Comparison of ENCODE assay signal across 24 mouse cellular contexts in the genomic region with DNA sequence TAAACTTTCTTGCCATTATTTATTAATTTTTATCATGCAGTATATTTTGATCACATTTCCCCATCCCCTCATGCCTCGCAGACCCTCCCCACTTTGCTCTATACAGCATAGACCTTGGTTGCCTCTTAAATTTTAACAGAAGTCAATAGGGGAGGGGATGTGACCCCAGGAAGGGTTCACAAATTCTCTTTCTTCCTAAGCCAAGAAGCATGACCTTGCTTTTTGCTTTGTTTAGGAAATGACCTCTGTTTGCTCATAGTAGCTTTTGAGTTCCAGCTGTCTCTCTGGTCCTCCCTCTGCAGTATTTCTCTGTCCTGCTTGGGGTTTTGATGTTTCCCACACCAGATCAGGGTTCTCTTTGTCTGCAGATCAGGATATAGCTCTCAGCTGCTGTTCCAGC. TPM values are rescaled to one million over a fixed set of nuclear protein-coding genes. Genes with fewer than 3 reads are reported as not detected.
DNase-seq lines count a peak whose midpoint lies in the region; ATAC-seq and TF ChIP-seq lines count a peak whose summit lies in the region.
"Had no signal": no experiment of that assay in that cellular context is flagged by ENCODE, and none has a peak within 500 bp of the region (broad histone marks: within the 10 kb centered on the region; RNA-seq: fewer than 3 reads in every experiment).

No protein-coding gene starts in this region.

- peak overlapping the region; percentile 70; the same call in 1 of the 2 replicates for H3K27ac ChIP-seq in liver, adult 2 months (replicated peaks; ENCODE audit: insufficient read depth, low read depth, low read length)
- no peak overlapping the region for H3K27ac ChIP-seq in liver, embryonic 13.5 days
- H3K27ac ChIP-seq in liver, postnatal 0 days (ENCODE audit: low read depth): no peak overlapping the region
- H3K27ac ChIP-seq in midbrain, embryonic 14.5 days (replicated peaks; ENCODE audit: low read depth, low read length): no peak overlapping the region
- H3K27ac ChIP-seq: embryonic facial prominence, embryonic 10.5 days; embryonic facial prominence, embryonic 12.5 days; forebrain, embryonic 13.5 days; forebrain, embryonic 15.5 days had no signal

- no peaks in the 10 kb centered on the region for H3K27me3 ChIP-seq in liver, adult 2 months (ENCODE audit: control insufficient read depth, insufficient read depth, low read length)
- no peaks in the 10 kb centered on the region for H3K27me3 ChIP-seq in liver, embryonic 13.5 days
- H3K27me3 ChIP-seq in liver, postnatal 0 days (ENCODE audit: insufficient read depth, low read length): no peaks in the 10 kb centered on the region
- H3K27me3 ChIP-seq in midbrain, embryonic 14.5 days (ENCODE audit: control insufficient read depth, insufficient read depth, low read length): no peaks in the 10 kb centered on the region
- H3K27me3 ChIP-seq: embryonic facial prominence, embryonic 12.5 days; forebrain, embryonic 13.5 days; forebrain, embryonic 15.5 days had no signal

- ATAC-seq in liver, embryonic 13.5 days (ENCODE audit: low read depth): 0 out of 2 replicates have a peak, but pooled peaks have one; percentile 29
- ATAC-seq in liver, postnatal 0 days: peak; percentile 50
- no peak for ATAC-seq in midbrain, embryonic 14.5 days (ENCODE audit: low FRiP score, low TSS enrichment)
- ATAC-seq: forebrain, embryonic 13.5 days; forebrain, embryonic 15.5 days had no signal

- H3K9me3 ChIP-seq in liver, embryonic 13.5 days (replicated peaks): no peaks in the 10 kb centered on the region
- no peaks in the 10 kb centered on the region for H3K9me3 ChIP-seq in liver, postnatal 0 days (ENCODE audit: low read length)
- H3K9me3 ChIP-seq in midbrain, embryonic 14.5 days (ENCODE audit: control insufficient read depth, low read length): no peaks in the 10 kb centered on the region
- H3K9me3 ChIP-seq: embryonic facial prominence, embryonic 10.5 days; embryonic facial prominence, embryonic 12.5 days; forebrain, embryonic 13.5 days; forebrain, embryonic 15.5 days had no signal

- TF ChIP-seq EP300 in liver, postnatal 0 days (IDR thresholded peaks at IDR 0.05; ENCODE audit: low read depth): no peak

- TF ChIP-seq POLR2A in liver, adult 2 months (IDR thresholded peaks at IDR 0.05; ENCODE audit: extremely low read depth, insufficient read depth, low read length): no peak

- H3K4me1 ChIP-seq in liver, adult 2 months (ENCODE audit: control insufficient read depth, insufficient read depth, low read length): peaks cover 31% of the 10 kb centered on the region
- H3K4me1 ChIP-seq in liver, embryonic 13.5 days (replicated peaks): no peaks in the 10 kb centered on the region
- H3K4me1 ChIP-seq in liver, postnatal 0 days (ENCODE audit: insufficient read depth): 0 out of 2 replicates have a peak, but pooled peaks cover 4% of the 10 kb centered on the region
- H3K4me1 ChIP-seq in midbrain, embryonic 14.5 days (ENCODE audit: control insufficient read depth, insufficient read depth, low read length): no peaks in the 10 kb centered on the region
- H3K4me1 ChIP-seq: embryonic facial prominence, embryonic 10.5 days; embryonic facial prominence, embryonic 12.5 days; forebrain, embryonic 13.5 days; forebrain, embryonic 15.5 days had no signal

- 18% methylated on average over 1 of the region's 1 CpGs for WGBS in liver, adult 2 months
- 26% methylated on average over 1 of the region's 1 CpGs for WGBS in liver, embryonic 13.5 days (ENCODE audit: insufficient replicate concordance)
- WGBS in liver, postnatal 0 days (ENCODE audit: insufficient replicate concordance): 43% methylated on average over 1 of the region's 1 CpGs
- WGBS in midbrain, embryonic 14.5 days: 93% methylated on average over 1 of the region's 1 CpGs

- DNase-seq in liver, adult 2 months (ENCODE audit: extremely low read depth, low read depth, low spot score): peak; percentile 88
- DNase-seq in liver: no peak
- peak; percentile 31 for DNase-seq in brain, adult 2 months (ENCODE audit: low read depth, low spot score)
- no peak for DNase-seq in liver, embryonic 13.5 days
- no peak for DNase-seq in liver, postnatal 0 days
- DNase-seq in urinary bladder, postnatal 10 days (ENCODE audit: low spot score): no peak
- DNase-seq in midbrain, embryonic 14.5 days: no peak
- DNase-seq: adrenal gland, adult 2 months; adrenal gland, postnatal 10 days; adrenal gland, postnatal 25 days; cerebellum, adult 11-12 months; cerebellum, adult 2 months; cerebellum, adult 9-10 months; cerebellum, postnatal 10 days; cerebellum, postnatal 25 days had no signal

- no peak overlapping the region for H3K4me3 ChIP-seq in liver, adult 2 months (ENCODE audit: insufficient read depth, low read depth, low read length)
- no peak overlapping the region for H3K4me3 ChIP-seq in liver, embryonic 13.5 days (replicated peaks)
- no peak overlapping the region for H3K4me3 ChIP-seq in liver, postnatal 0 days (ENCODE audit: low read depth, low read length)
- H3K4me3 ChIP-seq in midbrain, embryonic 14.5 days (replicated peaks; ENCODE audit: low read depth, low read length): no peak overlapping the region
- H3K4me3 ChIP-seq: embryonic facial prominence, embryonic 10.5 days; embryonic facial prominence, embryonic 12.5 days; forebrain, embryonic 13.5 days; forebrain, embryonic 15.5 days had no signal

- no peak for TF ChIP-seq CTCF in liver, adult 2 months (IDR thresholded peaks at IDR 0.05; ENCODE audit: low read depth, low read length)
- TF ChIP-seq CTCF in liver, postnatal 0 days (IDR thresholded peaks at IDR 0.05; ENCODE audit: low read depth): no peak

- no peak overlapping the region for H3K9ac ChIP-seq in liver, adult 2 months (ENCODE audit: low read depth, low read length)
- no peak overlapping the region for H3K9ac ChIP-seq in liver, embryonic 13.5 days
- no peak overlapping the region for H3K9ac ChIP-seq in liver, postnatal 0 days (replicated peaks)
- no peak overlapping the region for H3K9ac ChIP-seq in midbrain, embryonic 14.5 days (replicated peaks; ENCODE audit: low read length)
- H3K9ac ChIP-seq: embryonic facial prominence, embryonic 12.5 days; forebrain, embryonic 13.5 days; forebrain, embryonic 15.5 days had no signal

- H3K79me2 ChIP-seq in liver, adult 2 months (ENCODE audit: control insufficient read depth, insufficient read depth, low read length): peaks cover 14% of the 10 kb centered on the region; the same call in 1 of the 2 replicates

- no peak overlapping the region for H3K4me2 ChIP-seq in liver, embryonic 13.5 days
- no peak overlapping the region for H3K4me2 ChIP-seq in liver, postnatal 0 days (ENCODE audit: low read depth, low read length)
- no peak overlapping the region for H3K4me2 ChIP-seq in midbrain, embryonic 14.5 days (ENCODE audit: low read length)
- H3K4me2 ChIP-seq: embryonic facial prominence, embryonic 12.5 days; forebrain, embryonic 13.5 days; forebrain, embryonic 15.5 days had no signal

- peaks cover 82% of the 10 kb centered on the region for H3K36me3 ChIP-seq in liver, adult 2 months (ENCODE audit: control insufficient read depth, insufficient read depth, low read length)
- 0 out of 2 replicates have a peak, but pooled peaks cover 4% of the 10 kb centered on the region for H3K36me3 ChIP-seq in liver, embryonic 13.5 days
- peaks cover 8% of the 10 kb centered on the region; the same call in 1 of the 2 replicates for H3K36me3 ChIP-seq in liver, postnatal 0 days (replicated peaks; ENCODE audit: insufficient read depth, low read length)
- no peaks in the 10 kb centered on the region for H3K36me3 ChIP-seq in midbrain, embryonic 14.5 days (ENCODE audit: control insufficient read depth, insufficient read depth, low read length)
- H3K36me3 ChIP-seq: embryonic facial prominence, embryonic 10.5 days; embryonic facial prominence, embryonic 12.5 days; forebrain, embryonic 15.5 days had no signal

RNA-seq across cellular contexts. Expression of a gene that starts 12.6 kb away (rescaled TPM):
- 1,376 and 1,431 TPM in 2 replicates for total RNA-seq in liver, adult 2 months (2014; rRNA removed)
- 489 and 575 TPM in 2 replicates for polyA plus RNA-seq in liver, adult 2 months (2012; rRNA removed)
- 28.5 and 36.6 TPM in 2 replicates for polyA plus RNA-seq in liver, embryonic 13.5 days (2015; fragmentation: Nextera tagmentation; extraction: Ambion mirVana)
- 146 and 162 TPM in 2 replicates for polyA plus RNA-seq in liver, postnatal 0 days (2015; fragmentation: Nextera tagmentation; extraction: Ambion mirVana)
- polyA plus RNA-seq in midbrain, embryonic 14.5 days (2014; fragmentation: Nextera tagmentation; extraction: Ambion mirVana): not detected in 2 replicates
- total RNA-seq: adrenal gland, postnatal 25 days; ES-E14; MEL had no signal
- polyA plus RNA-seq: C2C12; embryonic facial prominence, embryonic 10.5 days; embryonic facial prominence, embryonic 12.5 days; embryonic facial prominence, embryonic 14.5 days; forebrain, embryonic 11.5 days; forebrain, embryonic 13.5 days; forebrain, embryonic 15.5 days had no signal

RNA-seq across cellular contexts. Expression of a gene that starts 40.7 kb away (rescaled TPM):
- total RNA-seq in liver, adult 2 months (2014; rRNA removed): not detected in 2 replicates
- polyA plus RNA-seq in liver, adult 2 months (2012; rRNA removed): not detected in 2 replicates
- polyA plus RNA-seq in liver, embryonic 13.5 days (2015; fragmentation: Nextera tagmentation; extraction: Ambion mirVana): 0.07 TPM in 1 of 2 replicates, not detected in the other
- polyA plus RNA-seq in liver, postnatal 0 days (2015; fragmentation: Nextera tagmentation; extraction: Ambion mirVana): not detected in 2 replicates
- polyA plus RNA-seq in midbrain, embryonic 14.5 days (2014; fragmentation: Nextera tagmentation; extraction: Ambion mirVana): 19.2 and 30.5 TPM in 2 replicates
- total RNA-seq: MEL had no signal
- polyA plus RNA-seq: C2C12 had no signal

Comparison
In these comparisons a context has a peak if more than half of its experiments do, and no peak if none do; other contexts are left out.
1. DNase-seq: peak in liver, adult 2 months (single experiment) and brain, adult 2 months (single experiment); none in liver (single experiment), liver, embryonic 13.5 days (single experiment), liver, postnatal 0 days (single experiment), urinary bladder, postnatal 10 days (single experiment) and midbrain, embryonic 14.5 days (single experiment).
2. RNA of a gene that starts 12.6 kb away (polyA plus RNA-seq): 489 to 575 TPM in liver, adult 2 months, 146 to 162 TPM in liver, postnatal 0 days and 28.5 to 36.6 TPM in liver, embryonic 13.5 days; not detected in midbrain, embryonic 14.5 days; every median in the first group is over 10 times any median in the second.
3. RNA of a gene that starts 40.7 kb away (polyA plus RNA-seq): 19.2 to 30.5 TPM in midbrain, embryonic 14.5 days; 0.07 TPM in liver, embryonic 13.5 days, not detected in liver, adult 2 months and not detected in liver, postnatal 0 days; every median in the first group is over 10 times any median in the second.